8 mouse cellular contexts compared by ENCODE assay signal in the genomic region with DNA sequence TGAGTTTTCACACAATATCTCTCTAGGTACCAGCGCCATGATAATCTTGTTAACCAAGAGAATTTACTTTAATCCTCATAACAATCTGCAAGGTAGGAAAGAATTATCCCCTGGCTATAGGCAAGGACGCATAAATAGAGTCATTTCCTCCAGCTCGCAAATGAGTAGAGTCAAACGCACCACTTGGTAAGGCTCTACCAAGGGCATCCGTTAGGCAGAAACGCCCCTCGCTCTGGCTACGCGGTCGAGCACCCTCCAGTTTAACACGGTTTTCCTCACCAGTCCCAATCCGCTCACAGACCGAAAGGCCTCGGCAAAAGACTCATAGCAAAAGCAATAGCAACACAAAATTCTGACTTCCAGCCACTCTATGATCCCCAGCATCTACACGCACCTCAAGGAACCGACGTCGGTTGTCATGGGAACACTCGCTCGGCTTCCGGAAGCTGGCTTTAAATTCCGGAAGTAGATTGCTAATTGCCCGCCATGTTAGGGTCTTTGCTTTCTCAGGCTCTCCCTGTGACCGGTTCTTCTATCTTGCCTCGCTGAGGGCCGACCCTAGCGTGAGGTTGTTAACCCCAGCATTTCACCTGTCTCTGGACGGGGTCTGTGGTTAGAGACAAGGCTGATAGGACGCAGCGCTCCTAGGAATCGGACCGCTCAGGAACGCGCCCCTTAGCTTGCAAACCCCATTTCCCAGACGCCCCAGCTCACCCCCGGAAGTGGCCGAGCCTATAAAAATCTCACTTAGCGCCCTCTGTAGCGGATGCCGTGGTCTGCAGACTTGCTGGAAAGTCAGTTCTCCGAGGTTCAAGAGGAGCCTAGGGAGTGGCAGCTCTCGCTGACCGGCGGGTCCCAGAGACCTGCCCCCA. TPM values are rescaled to one million over a fixed set of nuclear protein-coding genes. Genes with fewer than 3 reads are reported as not detected.
DNase-seq lines count a peak whose midpoint lies in the region; ATAC-seq and TF ChIP-seq lines count a peak whose summit lies in the region.

Gene Cyb561a3, plus strand, starts transcription at position 483 of the 872 bp plus-strand sequence.
Gene Tmem138, minus strand, starts transcription at position 673 of the 872 bp plus-strand sequence.

- TF ChIP-seq RAD21 in CH12.LX (IDR thresholded peaks at IDR 0.05; ENCODE audit: low read depth, low read length): no peak; the same call in 1 of the 2 replicates

- H3K36me3 ChIP-seq in CH12.LX (replicated peaks in 1 of 2; ENCODE audit: control insufficient read depth in 1 of 2, insufficient read depth in 1 of 2, low read length in 1 of 2): peaks cover 25 to 43% of the 10 kb centered on the region in 2 experiments
- H3K36me3 ChIP-seq in forebrain, embryonic 11.5 days (ENCODE audit: control insufficient read depth, insufficient read depth, low read length): no peaks in the 10 kb centered on the region; the same call in 1 of the 2 replicates
- peaks cover 17% of the 10 kb centered on the region; the same call in 1 of the 2 replicates for H3K36me3 ChIP-seq in heart, embryonic 16.5 days (ENCODE audit: control insufficient read depth, insufficient read depth)
- peaks cover 34% of the 10 kb centered on the region for H3K36me3 ChIP-seq in liver, embryonic 15.5 days (replicated peaks)
- H3K36me3 ChIP-seq in neural tube, embryonic 12.5 days: peaks cover 27% of the 10 kb centered on the region

- peak within 1 kb of the TSS; percentile 93 for H3K27ac ChIP-seq in CH12.LX (ENCODE audit: insufficient read depth, low read depth)
- H3K27ac ChIP-seq in forebrain, embryonic 11.5 days (ENCODE audit: low read depth, low read length): peak within 1 kb of the TSS; percentile 87
- H3K27ac ChIP-seq in heart, embryonic 16.5 days (ENCODE audit: low read length): peak within 1 kb of the TSS; percentile 92
- peak within 1 kb of the TSS; percentile 86 for H3K27ac ChIP-seq in liver, embryonic 15.5 days (replicated peaks)
- 0 out of 2 replicates have a peak within 1 kb of the TSS, but pooled peaks have one; percentile 28 for H3K27ac ChIP-seq in neural tube, embryonic 12.5 days

- H3K4me1 ChIP-seq in CH12.LX (ENCODE audit: control insufficient read depth in 1 of 2, insufficient read depth in 2 of 2): peaks cover 2 to 20% of the 10 kb centered on the region in 2 experiments; a peak in 3 of 4 replicates
- H3K4me1 ChIP-seq in forebrain, embryonic 11.5 days (replicated peaks; ENCODE audit: control insufficient read depth, insufficient read depth, low read length): peaks cover 5% of the 10 kb centered on the region; the same call in 1 of the 2 replicates
- peaks cover 10% of the 10 kb centered on the region for H3K4me1 ChIP-seq in heart, embryonic 16.5 days (ENCODE audit: control insufficient read depth, insufficient read depth, low read length)
- peaks cover 30% of the 10 kb centered on the region for H3K4me1 ChIP-seq in liver, embryonic 15.5 days (replicated peaks)
- H3K4me1 ChIP-seq in neural tube, embryonic 12.5 days: peaks cover 11% of the 10 kb centered on the region

- in situ Hi-C loops in CH12.LX (cut with MboI; ENCODE audit: low pct_ligation_motif_present, low pct_unique_long_range_greater_than_20kb, low sequenced_read_pairs): no loop called here

- dilution Hi-C loops in CH12.LX (cut with MboI; ENCODE audit: extremely low pct_ligation_motif_present, extremely low pct_unique_long_range_greater_than_20kb, low sequenced_read_pairs): no loop called here

- peak within 1 kb of the TSS; percentile 88 for H3K4me2 ChIP-seq in CH12.LX (ENCODE audit: insufficient read depth, low read depth, poor library complexity, severe bottlenecking)
- H3K4me2 ChIP-seq in forebrain, embryonic 11.5 days (ENCODE audit: low read depth, low read length, severe bottlenecking): peak within 1 kb of the TSS; percentile 87
- peak within 1 kb of the TSS; percentile 75 for H3K4me2 ChIP-seq in heart, embryonic 16.5 days (ENCODE audit: low read depth, low read length)
- peak within 1 kb of the TSS; percentile 83 for H3K4me2 ChIP-seq in liver, embryonic 15.5 days
- H3K4me2 ChIP-seq in neural tube, embryonic 12.5 days (replicated peaks): peak within 1 kb of the TSS; percentile 79

- DNase-seq in CH12.LX (ENCODE audit: extremely low read depth): peak; percentile 94
- peak; percentile 93 for DNase-seq in c-Kit-positive CD71-positive TER-119-negative erythroid progenitor cells, embryonic 14.5 days (ENCODE audit: low read depth)
- DNase-seq in forebrain, embryonic 11.5 days (ENCODE audit: low spot score): peak; percentile 92
- DNase-seq in kidney, postnatal 36 days: peak; percentile 94 to 95
- peak; percentile 98 for DNase-seq in telencephalon, adult 2 months (ENCODE audit: low read depth, low spot score)

- peak within 1 kb of the TSS; percentile 73 for H3K9ac ChIP-seq in CH12.LX (ENCODE audit: insufficient read depth, low read depth)
- peak within 1 kb of the TSS; percentile 84 for H3K9ac ChIP-seq in forebrain, embryonic 11.5 days (ENCODE audit: low read length)
- peak within 1 kb of the TSS; percentile 84 for H3K9ac ChIP-seq in heart, embryonic 16.5 days (ENCODE audit: low read length)
- peak within 1 kb of the TSS; percentile 84 for H3K9ac ChIP-seq in liver, embryonic 15.5 days
- peak within 1 kb of the TSS; percentile 66 for H3K9ac ChIP-seq in neural tube, embryonic 12.5 days

- peak in 1 of 2 experiments; percentile 69; a peak in 2 of 4 replicates for TF ChIP-seq CTCF in CH12.LX (conservative IDR thresholded peaks at IDR 0.05 in 1 of 2, IDR thresholded peaks at IDR 0.05 in 1 of 2; ENCODE audit: low read depth in 2 of 2, low read length in 2 of 2)

- no peaks in the 10 kb centered on the region for H3K27me3 ChIP-seq in CH12.LX (replicated peaks)
- no peaks in the 10 kb centered on the region for H3K27me3 ChIP-seq in forebrain, embryonic 11.5 days (ENCODE audit: control insufficient read depth, insufficient read depth, low read length)
- no peaks in the 10 kb centered on the region for H3K27me3 ChIP-seq in heart, embryonic 16.5 days (ENCODE audit: control insufficient read depth, insufficient read depth, low read length)
- H3K27me3 ChIP-seq in liver, embryonic 15.5 days: no peaks in the 10 kb centered on the region
- no peaks in the 10 kb centered on the region for H3K27me3 ChIP-seq in neural tube, embryonic 12.5 days (replicated peaks)

- H3K79me2 ChIP-seq in CH12.LX (replicated peaks; ENCODE audit: control insufficient read depth, extremely low read depth, insufficient read depth, poor library complexity, severe bottlenecking): peaks cover 40% of the 10 kb centered on the region

- TF ChIP-seq EP300 in CH12.LX (IDR thresholded peaks at IDR 0.05; ENCODE audit: low read length): no peak

- ATAC-seq in forebrain, embryonic 11.5 days (replicated peaks; ENCODE audit: low FRiP score): peak; percentile 96
- peak; percentile 92 for ATAC-seq in heart, embryonic 16.5 days (replicated peaks; ENCODE audit: extremely low read depth, insufficient read depth, low FRiP score)
- ATAC-seq in liver, embryonic 15.5 days (ENCODE audit: insufficient read depth): peak; percentile 92
- ATAC-seq in neural tube, embryonic 12.5 days (ENCODE audit: low FRiP score, low read depth): peak; percentile 96

- H3K9me3 ChIP-seq in CH12.LX (replicated peaks; ENCODE audit: low read length): no peaks in the 10 kb centered on the region
- H3K9me3 ChIP-seq in forebrain, embryonic 11.5 days (ENCODE audit: control insufficient read depth, low read length): no peaks in the 10 kb centered on the region
- H3K9me3 ChIP-seq in heart, embryonic 16.5 days (replicated peaks; ENCODE audit: control insufficient read depth, low read length): no peaks in the 10 kb centered on the region
- no peaks in the 10 kb centered on the region for H3K9me3 ChIP-seq in liver, embryonic 15.5 days (replicated peaks)
- no peaks in the 10 kb centered on the region for H3K9me3 ChIP-seq in neural tube, embryonic 12.5 days

- peak; percentile 92 for TF ChIP-seq POLR2A in CH12.LX (IDR thresholded peaks at IDR 0.05; ENCODE audit: low read depth, low read length)

- H3K4me3 ChIP-seq in CH12.LX (replicated peaks in 1 of 3; ENCODE audit: low read depth in 2 of 3, low read length in 2 of 3, poor library complexity in 1 of 3): peak within 1 kb of the TSS; percentile 78 to 88 (median 82)
- peak within 1 kb of the TSS; percentile 68 for H3K4me3 ChIP-seq in forebrain, embryonic 11.5 days (ENCODE audit: low read depth, low read length)
- H3K4me3 ChIP-seq in heart, embryonic 16.5 days (ENCODE audit: low read length): peak within 1 kb of the TSS; percentile 69
- peak within 1 kb of the TSS; percentile 76 for H3K4me3 ChIP-seq in liver, embryonic 15.5 days (replicated peaks)
- peak within 1 kb of the TSS; percentile 51 for H3K4me3 ChIP-seq in neural tube, embryonic 12.5 days

- WGBS in forebrain, embryonic 11.5 days: under 1% methylated on average over 44 of the region's 44 CpGs
- WGBS in heart, embryonic 16.5 days: under 1% methylated on average over 44 of the region's 44 CpGs
- WGBS in liver, embryonic 15.5 days (ENCODE audit: insufficient replicate concordance): under 1% methylated on average over 44 of the region's 44 CpGs
- under 1% methylated on average over 44 of the region's 44 CpGs for WGBS in neural tube, embryonic 12.5 days

TF ChIP-seq in CH12.LX, 34 proteins besides CTCF, POLR2A, EP300 and RAD21 (continues in another document):
- no peak for TF ChIP-seq MAFK (IDR thresholded peaks at IDR 0.05; ENCODE audit: insufficient replicate concordance, low read length)
- no peak for TF ChIP-seq USF1 (IDR thresholded peaks at IDR 0.05; ENCODE audit: low read depth, low read length)
- peak; percentile 23; the same call in 1 of the 2 replicates for TF ChIP-seq KAT2A (IDR thresholded peaks at IDR 0.05; ENCODE audit: insufficient replicate concordance, low read length)
- TF ChIP-seq TCF12 (IDR thresholded peaks at IDR 0.05; ENCODE audit: low read depth, low read length): peak; percentile 83

RNA-seq across cellular contexts. Expression of gene Cyb561a3, which starts in this region (rescaled TPM):
- total RNA-seq in CH12.LX (2012; rRNA removed): 137 and 161 TPM in 2 replicates
- 180 and 211 TPM in 2 replicates for total RNA-seq in CH12.LX (2014; rRNA removed)
- polyA plus RNA-seq in CH12.LX (2012; ENCODE audit: insufficient read length, low read depth): 301 and 327 TPM in 2 replicates
- 16.6 and 18.3 TPM in 2 replicates for polyA plus RNA-seq in forebrain, embryonic 11.5 days (2014; fragmentation: Nextera tagmentation; extraction: Ambion mirVana)
- polyA plus RNA-seq in heart, embryonic 16.5 days (2015; fragmentation: Nextera tagmentation; extraction: Ambion mirVana): 20.6 and 22.8 TPM in 2 replicates
- polyA plus RNA-seq in liver, embryonic 15.5 days (2015; fragmentation: Nextera tagmentation; extraction: Ambion mirVana): 14.5 and 18.0 TPM in 2 replicates
- polyA plus RNA-seq in neural tube, embryonic 12.5 days (2016; fragmentation: Nextera tagmentation; extraction: Ambion mirVana): 16.2 and 16.6 TPM in 2 replicates

RNA-seq across cellular contexts. Expression of gene Tmem138, which starts in this region (rescaled TPM):
- total RNA-seq in CH12.LX (2012; rRNA removed) (14.7 and 15.9 TPM in 2 replicates), CH12.LX (2014; rRNA removed) (14.0 and 14.1 TPM in 2 replicates)
- polyA plus RNA-seq in CH12.LX (2012; ENCODE audit: insufficient read length, low read depth): 25.8 and 30.9 TPM in 2 replicates
- polyA plus RNA-seq in forebrain, embryonic 11.5 days (2014; fragmentation: Nextera tagmentation; extraction: Ambion mirVana): 60.2 and 65.8 TPM in 2 replicates
- polyA plus RNA-seq in heart, embryonic 16.5 days (2015; fragmentation: Nextera tagmentation; extraction: Ambion mirVana): 25.1 TPM in 2 replicates
- polyA plus RNA-seq in liver, embryonic 15.5 days (2015; fragmentation: Nextera tagmentation; extraction: Ambion mirVana): 10.9 and 11.6 TPM in 2 replicates
- 41.6 and 42.9 TPM in 2 replicates for polyA plus RNA-seq in neural tube, embryonic 12.5 days (2016; fragmentation: Nextera tagmentation; extraction: Ambion mirVana)

Comparison
In these comparisons a context has a peak if more than half of its experiments do, and no peak if none do; other contexts are left out.
1. Peak in every context shown above with its lines: DNase-seq, ATAC-seq, H3K4me3 ChIP-seq and H3K27ac ChIP-seq.
2. RNA of gene Cyb561a3 (polyA plus RNA-seq): 301 to 327 TPM in CH12.LX; 20.6 to 22.8 TPM in heart, embryonic 16.5 days, 16.2 to 16.6 TPM in neural tube, embryonic 12.5 days, 16.6 to 18.3 TPM in forebrain, embryonic 11.5 days and 14.5 to 18.0 TPM in liver, embryonic 15.5 days; every median in the first group is over 10 times any median in the second.
3. H3K27ac ChIP-seq: peak in every context shown above with its lines; median percentile 93 in CH12.LX; 92 in heart, embryonic 16.5 days; 87 in forebrain, embryonic 11.5 days; 86 in liver, embryonic 15.5 days; 28 in neural tube, embryonic 12.5 days.